Mouse (Mus musculus) forebrain, embryonic 15.5 days (tissue): Measurements from ENCODE around the gene Tnnt2. TPM values are rescaled to one million over a fixed set of nuclear protein-coding genes. Genes with fewer than 3 reads are reported as not detected.

Experiments used
- ATAC-seq: fragments of 200-750 bp; cut with Nextera tagmentation; replicated peaks from 2 replicates; pipeline ENCODE4 v1.8.0; 2017; ENCODE audit warnings: mild to moderate bottlenecking, moderate TSS enrichment, moderate library complexity
- H3K27ac ChIP-seq: fragments of 300-500 bp; sonication (generic); replicated peaks from 2 replicates; pipeline ENCODE4 v1.5.1; 2015; ENCODE audit warnings: mild to moderate bottlenecking, inconsistent platforms
- H3K27me3 ChIP-seq: fragments of 300-500 bp; sonication (generic); 2 replicates; pipeline ENCODE4 v1.6.1; 2015; ENCODE audit warnings: inconsistent platforms
- H3K36me3 ChIP-seq: fragments of 300-500 bp; sonication (generic); 2 replicates; pipeline ENCODE4 v1.6.1; 2015; ENCODE audit warnings: mild to moderate bottlenecking, inconsistent platforms
- H3K4me1 ChIP-seq: fragments of 300-500 bp; sonication (generic); 2 replicates; pipeline ENCODE4 v1.6.1; 2015; ENCODE audit warnings: inconsistent platforms
- H3K4me2 ChIP-seq: fragments of 300-500 bp; sonication (generic); replicated peaks from 2 replicates; pipeline ENCODE4 v1.6.1; 2015; ENCODE audit warnings: mild to moderate bottlenecking, inconsistent platforms
- H3K4me3 ChIP-seq: fragments of 300-500 bp; sonication (generic); 2 replicates; pipeline ENCODE4 v1.5.1; 2015; ENCODE audit warnings: mild to moderate bottlenecking, inconsistent platforms
- H3K9ac ChIP-seq: fragments of 300-500 bp; sonication (generic); replicated peaks from 2 replicates; pipeline ENCODE4 v1.6.1; 2015; ENCODE audit warnings: mild to moderate bottlenecking, inconsistent platforms
- H3K9me3 ChIP-seq: fragments of 300-500 bp; sonication (generic); 2 replicates; pipeline ENCODE4 v1.6.1; 2016; ENCODE audit warnings: inconsistent platforms
- WGBS: fragments of 180-500 bp; shearing (Covaris S2); methylation state at CpG from one replicate; pipeline ENCODE4 v1.1.7; 2015; ENCODE audit warnings: mixed read lengths; 5-methylcytosine and 5-hydroxymethylcytosine counted together
- polyA plus RNA-seq: library from polyadenylated mRNA; unstranded; fragments of >200 nt; fragmentation: Nextera tagmentation; extraction: Ambion mirVana; gene quantifications from 2 replicates; pipeline ENCODE4 v1.2.1, GENCODE M21; 2015

Gene Tnnt2
- polyA plus RNA-seq, 1 experiment from 2014 or later = 0.75 TPM

DNA sequence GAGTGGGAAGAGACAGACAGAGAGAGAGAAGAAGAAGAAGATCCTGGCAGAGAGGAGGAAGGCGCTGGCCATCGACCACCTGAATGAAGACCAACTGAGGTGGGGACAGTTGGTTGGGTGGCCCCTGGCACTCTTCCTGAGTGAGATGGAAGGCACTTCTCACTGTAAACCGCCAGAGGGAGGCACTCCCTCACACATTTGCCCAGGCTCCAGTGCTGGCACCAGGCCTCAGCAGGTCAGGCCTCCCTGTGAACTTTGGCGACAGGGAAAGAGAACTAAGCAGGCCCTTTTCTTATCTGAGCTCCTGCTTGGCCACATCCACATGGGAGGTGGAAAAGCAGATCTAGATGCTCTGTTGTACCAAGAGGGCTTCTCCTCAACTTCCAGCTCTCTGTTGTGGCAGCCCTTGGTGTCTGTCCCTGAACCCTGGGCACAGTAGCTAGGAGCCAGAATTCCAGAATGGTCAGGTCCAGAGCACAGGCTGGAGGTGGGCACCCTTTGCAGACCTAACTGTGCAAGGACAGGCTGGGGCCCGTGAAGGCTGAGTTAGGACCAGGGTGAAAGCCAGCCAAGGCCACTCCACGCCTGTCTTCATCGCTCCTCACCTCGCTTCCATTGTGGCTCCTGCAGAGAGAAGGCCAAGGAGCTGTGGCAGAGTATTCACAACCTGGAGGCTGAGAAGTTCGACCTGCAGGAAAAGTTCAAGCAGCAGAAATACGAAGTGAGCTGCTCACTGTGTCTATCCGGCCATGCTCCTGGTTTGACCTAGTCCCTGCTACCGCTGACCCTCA is 14.8 kb downstream of the Tnnt2 start:
- Histone ChIP-seq H3K27ac (no peak overlapping the region), H3K4me2 (no peak overlapping the region), H3K36me3 (no peaks in the 10 kb centered on the region), H3K9ac (no peak overlapping the region), H3K4me1 (peaks cover 8% of the 10 kb centered on the region), H3K4me3 (no peak overlapping the region), H3K27me3 (no peaks in the 10 kb centered on the region), H3K9me3 (no peaks in the 10 kb centered on the region)
- 72% methylated on average over 12 of the region's 12 CpGs for WGBS
- no peak for ATAC-seq

DNA sequence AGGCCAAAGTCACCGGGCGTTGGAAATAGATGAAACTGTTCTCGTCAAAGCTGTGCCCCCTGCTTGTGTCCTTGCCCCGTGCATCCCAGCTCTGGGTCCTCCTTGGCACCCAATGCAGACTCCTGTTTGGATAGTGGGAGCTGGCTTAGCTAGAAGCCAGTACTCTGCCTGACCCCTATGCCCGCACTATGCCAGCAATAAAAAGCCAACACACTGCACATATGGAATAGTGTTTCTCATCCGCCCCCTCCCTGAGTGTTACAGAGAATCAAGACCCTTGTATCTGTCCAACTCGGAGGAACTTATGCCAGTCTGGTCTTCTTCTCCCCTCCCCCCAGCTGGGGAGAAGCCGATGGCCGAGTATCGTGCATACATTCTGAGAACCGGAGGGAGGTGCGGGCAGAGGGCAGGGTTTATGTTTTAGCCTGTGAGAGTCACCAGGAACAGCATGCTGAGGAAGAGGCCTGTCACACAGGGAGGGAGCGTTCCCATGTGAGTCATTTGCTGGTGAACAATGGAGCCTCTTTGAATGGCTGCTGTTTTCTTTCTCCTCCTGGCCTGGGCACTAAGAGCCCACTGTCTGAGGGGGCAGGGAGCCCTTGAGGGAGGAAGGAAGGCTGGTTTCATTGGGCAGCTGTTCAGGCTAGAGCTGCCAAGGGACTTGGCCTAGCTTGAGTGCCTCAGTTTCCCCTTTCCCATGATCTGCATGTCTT is 16.0 kb downstream of the Tnnt2 start:
- H3K27me3 ChIP-seq = no peaks in the 10 kb centered on the region
- no peak overlapping the region for H3K4me3 ChIP-seq
- 37% methylated on average over 13 of the region's 13 CpGs for WGBS
- ATAC-seq = peak; percentile 43; the same call in 1 of the 2 replicates
- H3K27ac ChIP-seq = no peak overlapping the region
- no peak overlapping the region for H3K9ac ChIP-seq
- H3K36me3 ChIP-seq = no peaks in the 10 kb centered on the region
- peaks cover 8% of the 10 kb centered on the region for H3K4me1 ChIP-seq
- H3K9me3 ChIP-seq = no peaks in the 10 kb centered on the region
- no peak overlapping the region for H3K4me2 ChIP-seq

DNA sequence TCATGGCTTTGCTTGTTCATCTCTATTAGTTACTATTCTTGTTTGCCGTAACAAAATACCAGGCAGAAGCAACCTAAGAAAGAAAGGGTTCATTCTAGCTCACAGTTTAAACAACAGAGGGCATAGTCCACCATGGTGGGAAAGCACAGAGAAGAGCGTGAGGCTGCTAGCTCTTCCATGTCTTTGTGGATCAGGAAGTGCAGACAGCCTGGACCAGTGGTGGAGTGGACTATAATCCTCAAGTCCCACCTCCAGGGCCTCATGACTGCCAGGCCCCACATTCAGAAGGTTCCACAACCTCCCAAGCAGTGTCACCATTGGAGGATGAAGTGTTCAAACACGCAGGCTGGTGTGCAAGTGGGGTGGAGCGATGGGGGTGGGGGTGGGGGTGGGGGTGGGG is 17.0 kb downstream of the Tnnt2 start:
- H3K27ac ChIP-seq = no peak overlapping the region
- 91% methylated on average over 4 of the region's 4 CpGs for WGBS
- ATAC-seq = no peak
- H3K4me3 ChIP-seq = no peak overlapping the region
- H3K9ac ChIP-seq = no peak overlapping the region
- no peak overlapping the region for H3K4me2 ChIP-seq
- no peaks in the 10 kb centered on the region for H3K9me3 ChIP-seq
- no peaks in the 10 kb centered on the region for H3K27me3 ChIP-seq
- peaks cover 8% of the 10 kb centered on the region for H3K4me1 ChIP-seq
- H3K36me3 ChIP-seq = no peaks in the 10 kb centered on the region

DNA sequence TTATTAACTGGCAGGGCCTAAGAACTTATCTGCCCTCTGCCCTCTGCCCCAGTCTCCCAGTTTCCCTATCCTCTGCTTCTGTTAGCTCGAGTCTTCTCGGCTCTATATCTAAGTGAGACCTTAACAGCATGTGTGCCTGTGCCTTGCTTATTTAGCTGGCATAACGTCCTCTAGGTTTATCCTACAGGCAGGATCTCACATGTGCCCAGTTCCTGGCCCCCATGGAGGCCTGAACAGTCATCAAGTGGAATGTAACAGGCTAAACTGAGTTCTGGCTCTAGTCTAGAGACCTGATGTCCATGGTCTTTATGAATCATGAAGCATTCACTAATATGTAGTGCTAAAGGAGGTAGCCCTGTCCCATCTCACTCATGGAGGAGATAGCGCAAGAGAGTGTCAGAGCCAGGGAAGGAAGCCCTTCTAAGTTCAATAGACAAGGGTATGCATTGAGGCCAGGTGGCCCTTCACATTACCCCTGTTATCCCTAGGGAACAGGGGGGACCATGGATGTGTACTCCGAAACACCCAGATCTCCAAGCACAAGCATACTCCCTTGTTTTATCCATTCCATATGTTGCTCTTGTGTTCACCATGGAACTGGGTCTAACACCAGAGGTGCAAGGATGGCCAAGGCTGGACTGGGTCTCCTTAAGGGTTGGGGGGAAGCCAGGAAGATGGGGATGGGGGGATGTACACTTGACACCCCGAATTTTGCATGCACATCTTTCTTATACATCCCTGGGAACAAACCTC is 18.6 kb downstream of the Tnnt2 start:
- Histone ChIP-seq H3K4me2 (no peak overlapping the region), H3K27me3 (no peaks in the 10 kb centered on the region), H3K9ac (no peak overlapping the region), H3K27ac (no peak overlapping the region), H3K4me1 (peaks cover 8% of the 10 kb centered on the region), H3K36me3 (no peaks in the 10 kb centered on the region), H3K9me3 (no peaks in the 10 kb centered on the region), H3K4me3 (no peak overlapping the region)
- WGBS = 82% methylated on average over 6 of the region's 6 CpGs
- ATAC-seq = no peak

DNA sequence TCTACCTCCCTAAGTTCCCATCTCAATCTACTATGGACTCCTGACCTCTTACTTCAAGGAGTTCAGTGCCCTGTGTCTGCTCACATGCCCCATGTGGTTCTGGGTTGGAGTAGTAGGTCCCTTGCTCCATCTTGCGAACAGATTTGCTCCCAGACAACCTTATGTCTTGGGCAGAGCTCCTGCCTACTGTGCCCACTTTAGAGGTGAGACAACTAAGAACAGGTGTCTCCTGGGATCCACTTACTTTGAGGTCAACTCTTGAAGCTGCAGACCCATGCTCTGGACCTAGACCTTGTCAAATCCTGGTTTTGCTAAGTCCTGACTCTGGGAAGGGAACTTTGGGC is 19.2 kb downstream of the Tnnt2 start:
- Histone ChIP-seq H3K4me2 (no peak overlapping the region), H3K9ac (no peak overlapping the region), H3K27me3 (no peaks in the 10 kb centered on the region), H3K4me1 (peaks cover 8% of the 10 kb centered on the region), H3K27ac (no peak overlapping the region), H3K9me3 (no peaks in the 10 kb centered on the region), H3K36me3 (no peaks in the 10 kb centered on the region), H3K4me3 (no peak overlapping the region)
- WGBS = 94% methylated on average over 1 of the region's 1 CpGs
- no peak for ATAC-seq

DNA sequence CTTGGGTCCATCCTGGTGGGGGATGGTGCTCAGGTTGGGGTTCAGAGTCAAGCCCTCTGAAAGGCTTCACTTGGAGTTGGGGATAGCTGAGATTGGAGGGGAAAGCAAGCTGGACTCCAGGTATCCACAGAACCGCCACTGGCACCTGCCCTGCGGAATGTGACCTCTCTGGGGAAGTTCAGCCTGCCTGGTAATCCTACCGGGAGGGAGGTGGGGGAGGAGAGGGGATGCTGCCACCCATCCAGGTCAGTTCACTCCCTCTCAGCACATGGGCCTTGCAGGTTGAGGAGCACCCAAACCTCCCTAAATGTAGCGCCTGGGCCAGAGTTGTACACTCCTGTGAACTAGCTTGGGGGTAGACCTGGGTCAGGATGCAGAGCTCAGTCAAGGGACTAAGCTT is 19.9 kb downstream of the Tnnt2 start:
- no peak overlapping the region for H3K4me2 ChIP-seq
- H3K9me3 ChIP-seq = no peaks in the 10 kb centered on the region
- ATAC-seq = no peak
- no peaks in the 10 kb centered on the region for H3K36me3 ChIP-seq
- no peak overlapping the region for H3K9ac ChIP-seq
- H3K27ac ChIP-seq = no peak overlapping the region
- H3K4me3 ChIP-seq = no peak overlapping the region
- WGBS = 70% methylated on average over 4 of the region's 4 CpGs
- H3K27me3 ChIP-seq = no peaks in the 10 kb centered on the region
- H3K4me1 ChIP-seq = peaks cover 8% of the 10 kb centered on the region

DNA sequence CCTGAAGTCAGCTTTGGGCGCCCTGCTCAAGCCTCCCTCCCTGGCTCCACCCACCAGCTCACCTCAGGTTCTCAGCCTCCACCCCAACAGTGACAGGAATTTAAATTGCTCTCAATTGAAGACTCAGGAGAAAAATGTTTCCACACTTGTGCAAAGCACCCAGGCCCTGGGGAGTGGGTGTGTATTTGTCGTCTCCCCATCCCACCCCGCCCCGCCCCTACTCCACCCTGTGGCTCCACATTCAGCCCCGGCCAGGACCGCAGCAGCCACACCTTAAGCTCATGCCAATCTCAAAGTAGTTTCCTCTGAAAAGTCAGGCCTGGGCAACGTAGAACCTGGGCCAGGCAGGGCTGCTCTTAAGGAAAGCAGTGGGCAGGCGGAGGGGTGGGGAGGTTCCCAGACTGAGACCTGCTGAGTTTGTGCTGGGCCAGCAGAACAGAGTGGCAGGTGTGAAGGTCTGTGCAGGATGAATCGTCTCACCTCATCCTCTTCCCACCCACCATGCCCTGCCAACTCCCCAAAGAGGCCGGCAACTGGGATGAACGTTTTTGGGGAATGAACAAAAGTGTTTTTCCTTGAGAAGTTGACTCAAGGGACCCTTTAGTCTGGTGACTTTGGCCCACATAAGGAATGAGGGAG is 21.1 kb downstream of the Tnnt2 start:
- Histone ChIP-seq H3K4me3 (no peak overlapping the region), H3K27me3 (no peaks in the 10 kb centered on the region), H3K27ac (no peak overlapping the region), H3K9me3 (no peaks in the 10 kb centered on the region), H3K36me3 (no peaks in the 10 kb centered on the region), H3K4me2 (no peak overlapping the region), H3K4me1 (peaks cover 4% of the 10 kb centered on the region), H3K9ac (no peak overlapping the region)
- no peak for ATAC-seq
- WGBS = 71% methylated on average over 11 of the region's 11 CpGs

DNA sequence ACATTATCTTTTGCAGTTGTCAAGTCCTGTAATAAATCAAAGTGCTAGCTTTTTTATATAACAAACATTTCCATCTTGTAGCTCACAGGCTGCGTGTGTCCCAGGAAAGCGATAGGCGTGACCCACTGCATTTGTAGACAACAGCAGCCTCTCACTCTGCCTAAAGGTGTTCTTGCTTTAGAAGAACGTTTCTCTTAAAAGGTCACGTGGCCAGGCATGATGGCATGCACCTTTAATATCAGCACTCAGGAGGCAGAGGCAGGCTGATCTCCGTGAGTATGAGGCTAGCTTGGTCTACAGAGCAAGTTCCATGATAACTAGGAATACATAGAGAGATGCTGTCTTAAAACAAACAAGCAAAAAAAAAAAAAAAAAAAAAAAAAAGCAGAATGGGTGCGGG is 22.4 kb downstream of the Tnnt2 start:
- Histone ChIP-seq H3K27me3 (no peaks in the 10 kb centered on the region), H3K4me2 (no peak overlapping the region), H3K9ac (no peak overlapping the region), H3K4me3 (no peak overlapping the region), H3K36me3 (no peaks in the 10 kb centered on the region), H3K4me1 (no peaks in the 10 kb centered on the region), H3K27ac (no peak overlapping the region), H3K9me3 (no peaks in the 10 kb centered on the region)
- 94% methylated on average over 7 of the region's 7 CpGs for WGBS
- no peak for ATAC-seq

DNA sequence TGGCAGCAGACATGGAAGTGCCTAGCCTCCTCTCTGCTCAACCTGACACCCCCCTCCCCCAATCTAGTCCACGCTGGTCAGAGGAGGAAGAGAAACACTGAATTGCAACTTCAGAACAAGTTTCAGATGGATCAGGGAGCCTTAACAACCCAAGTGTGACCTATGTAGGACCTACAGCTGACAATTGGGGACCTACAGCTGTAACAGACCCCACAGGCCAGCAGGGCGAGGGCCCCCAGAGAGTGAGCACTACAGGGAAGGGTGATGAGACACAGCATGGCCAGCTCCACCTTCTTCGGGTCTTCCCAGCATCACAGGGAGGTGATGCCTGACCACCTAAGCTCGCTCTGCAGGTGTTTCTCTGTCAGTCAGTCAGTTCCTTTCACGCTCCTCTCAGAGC is 24.9 kb downstream of the Tnnt2 start:
- ATAC-seq = no peak
- Histone ChIP-seq H3K27ac (no peak overlapping the region), H3K36me3 (no peaks in the 10 kb centered on the region)

DNA sequence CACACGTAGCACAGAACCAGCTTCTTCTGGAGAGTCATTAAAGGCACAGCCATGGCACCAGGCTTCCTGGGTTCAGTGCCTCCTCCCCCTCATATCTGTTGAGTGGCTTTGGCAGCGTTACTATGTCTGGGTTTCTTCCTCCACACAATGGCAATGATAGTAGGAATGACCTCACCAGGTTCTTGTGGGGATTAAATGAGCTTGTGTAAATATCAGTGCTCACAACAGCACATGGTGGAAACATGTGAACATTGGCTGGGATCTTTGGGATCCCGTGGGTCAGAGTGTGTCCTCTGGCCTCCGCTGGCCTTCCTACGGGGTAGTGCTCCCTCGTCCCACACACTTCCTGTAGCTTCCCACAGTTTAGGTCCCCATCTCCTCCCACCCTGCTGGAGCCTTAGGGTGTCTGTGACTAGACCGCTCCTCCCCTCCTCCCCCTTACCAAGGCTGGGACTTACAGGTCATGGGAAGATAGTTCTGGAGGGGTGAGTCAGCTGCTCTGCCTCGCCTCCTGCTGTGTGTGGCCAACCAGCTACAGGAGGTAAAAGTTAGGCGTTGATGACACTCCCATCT is 25.9 kb downstream of the Tnnt2 start:
- no peaks in the 10 kb centered on the region for H3K9me3 ChIP-seq
- H3K4me1 ChIP-seq = no peaks in the 10 kb centered on the region
- no peaks in the 10 kb centered on the region for H3K27me3 ChIP-seq
- ATAC-seq = no peak
- H3K36me3 ChIP-seq = no peaks in the 10 kb centered on the region
- no peak overlapping the region for H3K4me3 ChIP-seq
- no peak overlapping the region for H3K4me2 ChIP-seq
- H3K9ac ChIP-seq = no peak overlapping the region
- H3K27ac ChIP-seq = no peak overlapping the region
- WGBS = 76% methylated on average over 9 of the region's 9 CpGs

More for the DNA sequence above, 24.9 kb downstream of the Tnnt2 start:
- Histone ChIP-seq H3K27me3 (no peaks in the 10 kb centered on the region), H3K9ac (no peak overlapping the region), H3K4me1 (no peaks in the 10 kb centered on the region), H3K4me3 (no peak overlapping the region), H3K4me2 (no peak overlapping the region), H3K9me3 (no peaks in the 10 kb centered on the region)
- 75% methylated on average over 5 of the region's 5 CpGs for WGBS

DNA sequence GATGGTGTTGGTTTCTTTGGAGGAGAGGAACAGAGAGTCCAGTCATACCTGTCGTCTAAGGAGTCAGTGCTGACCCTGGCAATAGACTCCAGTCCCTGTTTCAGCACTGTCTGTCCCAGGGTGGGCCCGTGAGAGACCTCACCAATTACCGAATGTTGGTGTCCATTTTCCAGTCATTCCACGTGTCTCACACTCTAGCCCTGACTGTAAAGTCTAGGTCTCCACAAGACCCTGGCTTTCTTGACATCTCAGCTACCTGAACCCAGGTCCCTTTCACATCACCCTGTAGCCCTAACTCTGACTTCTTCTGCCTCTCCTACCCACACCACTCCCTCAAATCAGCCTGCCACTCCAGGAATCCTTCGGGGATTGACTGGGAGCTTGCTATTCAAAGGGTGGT is 26.4 kb downstream of the Tnnt2 start:
- 81% methylated on average over 5 of the region's 5 CpGs for WGBS
- Histone ChIP-seq H3K27ac (no peak overlapping the region), H3K27me3 (no peaks in the 10 kb centered on the region), H3K9ac (no peak overlapping the region), H3K36me3 (no peaks in the 10 kb centered on the region), H3K9me3 (no peaks in the 10 kb centered on the region), H3K4me3 (no peak overlapping the region), H3K4me2 (no peak overlapping the region), H3K4me1 (no peaks in the 10 kb centered on the region)
- ATAC-seq = no peak
